Mouse (Mus musculus) hindbrain, embryonic 13.5 days (tissue): ENCODE results near the gene Gart. TPM values are rescaled to one million over a fixed set of nuclear protein-coding genes. Genes with fewer than 3 reads are reported as not detected.

ENCODE experiments used
- ATAC-seq: fragments of 200-750 bp; cut with Nextera tagmentation; 2 replicates; pipeline ENCODE4 v1.8.0; 2017; ENCODE audit warnings: moderate TSS enrichment; ENCODE audit not compliant: low FRiP score
- H3K27ac ChIP-seq: fragments of 300-500 bp; sonication (generic); 2 replicates; pipeline ENCODE4 v1.5.1; 2015; ENCODE audit warnings: inconsistent platforms, mild to moderate bottlenecking, moderate library complexity
- H3K27me3 ChIP-seq: fragments of 300-500 bp; sonication (generic); 2 replicates; pipeline ENCODE4 v1.6.1; 2015; ENCODE audit warnings: mild to moderate bottlenecking, inconsistent platforms
- H3K36me3 ChIP-seq: fragments of 300-500 bp; sonication (generic); 2 replicates; pipeline ENCODE4 v1.6.1; 2015; ENCODE audit warnings: mild to moderate bottlenecking, inconsistent platforms
- H3K4me1 ChIP-seq: fragments of 300-500 bp; sonication (generic); replicated peaks from 2 replicates; pipeline ENCODE4 v1.6.1; 2015; ENCODE audit warnings: inconsistent platforms
- H3K4me2 ChIP-seq: fragments of 300-500 bp; sonication (generic); 2 replicates; pipeline ENCODE4 v1.6.1; 2015; ENCODE audit warnings: inconsistent platforms, mild to moderate bottlenecking, moderate library complexity
- H3K4me3 ChIP-seq: fragments of 300-500 bp; sonication (generic); 2 replicates; pipeline ENCODE4 v1.5.1; 2015; ENCODE audit warnings: mild to moderate bottlenecking, inconsistent platforms
- H3K9ac ChIP-seq: fragments of 300-500 bp; sonication (generic); 2 replicates; pipeline ENCODE4 v1.6.1; 2015; ENCODE audit warnings: mild to moderate bottlenecking, inconsistent platforms
- H3K9me3 ChIP-seq: fragments of 300-500 bp; sonication (generic); 2 replicates; pipeline ENCODE4 v1.6.1; 2016; ENCODE audit warnings: inconsistent platforms
- WGBS: fragments of 180-500 bp; shearing (Covaris S2); methylation state at CpG from one replicate; pipeline ENCODE4 v1.1.7; 2015; 5-methylcytosine and 5-hydroxymethylcytosine counted together
- polyA plus RNA-seq: library from polyadenylated mRNA; unstranded; fragments of >200 nt; fragmentation: Nextera tagmentation; extraction: Ambion mirVana; gene quantifications from 2 replicates; pipeline ENCODE4 v1.2.1, GENCODE M21; 2015

Gene Gart
- polyA plus RNA-seq, 1 experiment from 2014 or later: 67.3 TPM

DNA sequence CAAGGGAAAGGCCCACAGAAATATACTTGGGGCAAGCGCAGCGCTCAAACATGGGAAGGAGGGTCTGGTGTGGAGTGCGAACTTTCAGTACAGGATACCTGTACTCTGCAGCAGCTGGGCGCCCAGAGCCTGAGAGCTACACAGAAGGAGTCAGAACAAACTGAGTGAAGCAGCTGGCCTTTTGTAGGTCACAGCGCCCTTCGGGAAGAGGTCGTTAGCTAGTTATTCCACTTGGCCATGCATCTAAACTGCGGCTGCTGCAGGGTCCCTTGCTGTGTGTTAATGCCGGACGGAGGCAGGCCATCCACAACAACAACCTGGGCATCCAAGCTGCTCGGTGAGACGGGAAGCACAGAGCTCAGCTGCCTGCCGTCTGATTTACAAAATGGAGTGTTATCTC is 71.6 kb downstream of the Gart start:
- Histone ChIP-seq H3K4me2 (no peak overlapping the region), H3K4me1 (peaks cover 8% of the 10 kb centered on the region), H3K27ac (0 out of 2 replicates have a peak overlapping the region, but pooled peaks have one; percentile 44), H3K4me3 (no peak overlapping the region), H3K9me3 (no peaks in the 10 kb centered on the region), H3K9ac (no peak overlapping the region), H3K36me3 (peaks cover 44% of the 10 kb centered on the region), H3K27me3 (no peaks in the 10 kb centered on the region)
- WGBS: 67% methylated on average over 13 of the region's 13 CpGs
- no peak for ATAC-seq

Other genes with a start within 250 kb of the Gart start
- 10.1 and 11.1 TPM in 2 replicates for gene Il10rb, start 240.8 kb downstream of the Gart start, polyA plus RNA-seq
- 48.4 and 53.5 TPM in 2 replicates for gene Ifnar1, start 161.7 kb downstream of the Gart start, polyA plus RNA-seq
- 72.1 and 73.0 TPM in 2 replicates for gene Ifngr2, start 99.9 kb downstream of the Gart start, polyA plus RNA-seq
- 69.1 and 69.5 TPM in 2 replicates for gene Tmem50b, start 49.2 kb downstream of the Gart start, polyA plus RNA-seq
- gene Dnajc28, start 27.9 kb downstream of the Gart start, polyA plus RNA-seq: 5.2 and 7.0 TPM in 2 replicates
- 138 and 140 TPM in 2 replicates for gene Son, start 554 bp upstream of the Gart start, polyA plus RNA-seq
- 18.8 and 21.0 TPM in 2 replicates for gene Donson, start 41.8 kb upstream of the Gart start, polyA plus RNA-seq
- 95.5 and 97.1 TPM in 2 replicates for gene Cryzl1, start 82.0 kb upstream of the Gart start, polyA plus RNA-seq
- gene Itsn1, start 82.3 kb upstream of the Gart start, polyA plus RNA-seq: 54.8 and 55.2 TPM in 2 replicates